Mouse (Mus musculus): ENCODE measurements around the gene Enox1.

DNA sequence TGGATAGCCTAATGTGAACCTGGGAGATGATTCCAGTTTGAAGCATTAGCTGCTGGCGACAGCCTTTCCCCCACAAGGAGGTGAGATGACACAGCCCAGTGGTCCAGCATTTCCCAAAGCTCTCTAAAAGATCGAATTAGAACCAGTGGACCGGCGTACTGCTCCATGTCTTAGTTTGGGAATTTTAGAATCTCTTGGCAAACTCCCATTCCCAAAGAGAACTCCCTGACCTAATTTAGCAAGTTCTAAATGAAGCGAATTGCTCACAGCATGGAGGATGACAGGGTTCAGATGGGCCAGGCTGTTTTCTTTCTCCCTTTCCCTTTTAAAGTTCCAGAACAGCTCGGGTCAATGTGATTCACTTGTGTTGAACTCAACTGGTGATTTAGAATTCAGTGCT is 264.5 kb downstream of the Enox1 start:
- TF ChIP-seq CTCF (IDR thresholded peaks at IDR 0.05) (no peak), POLR2A (IDR thresholded peaks at IDR 0.05; ENCODE audit: insufficient read depth, low read depth, low read length) (no peak), EP300 (IDR thresholded peaks at IDR 0.05; ENCODE audit: insufficient read depth, low read depth, low read length) (no peak)
